In the genomic region with DNA sequence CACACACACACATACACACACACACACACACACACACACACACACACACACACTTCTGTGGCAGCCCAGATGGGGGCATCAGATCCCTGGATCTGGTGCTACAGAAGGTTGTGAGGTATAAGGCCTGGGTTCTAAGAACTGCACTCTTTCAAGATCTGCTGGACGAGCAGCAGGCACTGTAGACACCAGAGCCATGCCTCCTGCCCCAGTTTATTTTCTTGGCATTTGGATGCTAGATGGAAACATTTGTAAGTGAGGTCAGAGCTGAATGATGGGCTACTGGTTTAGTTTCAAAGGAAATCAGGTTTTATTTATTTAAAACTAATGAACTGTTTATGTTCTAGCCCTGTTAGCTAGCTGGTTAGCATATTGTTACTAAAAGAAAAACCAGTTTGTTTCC, we compare ENCODE assay signal across 15 mouse cellular contexts.
"Had no signal": no experiment of that assay in that cellular context is flagged by ENCODE, and none has a peak within 500 bp of the region (broad histone marks: within the 10 kb centered on the region; RNA-seq: fewer than 3 reads in every experiment).

No protein-coding gene starts in this region.

- H3K4me3 ChIP-seq: layer of hippocampus, adult 2 months; limb, embryonic 12.5 days; liver, embryonic 13.5 days; midbrain, embryonic 13.5 days; myocyte had no signal

- H3K9ac ChIP-seq: limb, embryonic 12.5 days; liver, embryonic 13.5 days; liver, postnatal 0 days; midbrain, embryonic 13.5 days had no signal

- H3K9me3 ChIP-seq: limb, embryonic 12.5 days; liver, embryonic 13.5 days; midbrain, embryonic 13.5 days had no signal

- H3K27ac ChIP-seq: layer of hippocampus, adult 2 months; limb, embryonic 12.5 days; liver, embryonic 13.5 days; midbrain, embryonic 13.5 days had no signal

- H3K4me1 ChIP-seq: limb, embryonic 12.5 days; liver, embryonic 13.5 days; midbrain, embryonic 13.5 days had no signal

- H3K4me2 ChIP-seq: limb, embryonic 12.5 days; liver, embryonic 13.5 days; midbrain, embryonic 13.5 days had no signal

- H3K36me3 ChIP-seq: limb, embryonic 12.5 days; liver, embryonic 13.5 days; midbrain, embryonic 13.5 days had no signal

- ATAC-seq: liver, postnatal 0 days; midbrain, embryonic 13.5 days had no signal

- H3K27me3 ChIP-seq: liver, embryonic 13.5 days; midbrain, embryonic 13.5 days had no signal

- DNase-seq: kidney, adult 18-20 months; kidney, postnatal 10 days; kidney, postnatal 4 days; liver; liver, embryonic 13.5 days; liver, postnatal 0 days; retina, postnatal 1 day; right cerebral cortex, postnatal 4 days; spleen, adult 18-20 months; thymus, adult 2 months; thymus, postnatal 25 days had no signal
